In genomic region chr3:26331177-26332061, GRCm38 (mm10) we compare ENCODE assay signal across 9 mouse cellular contexts. TPM values are rescaled to one million over a fixed set of nuclear protein-coding genes. Genes with fewer than 3 reads are reported as not detected.
DNase-seq lines count a peak whose midpoint lies in the region; ATAC-seq lines count a peak whose summit lies in the region.
"Had no signal": no experiment of that assay in that cellular context is flagged by ENCODE, and none has a peak within 500 bp of the region (broad histone marks: within the 10 kb centered on the region; RNA-seq: fewer than 3 reads in every experiment).

No protein-coding gene starts in this region.

- no peak for ATAC-seq in liver, embryonic 11.5 days (replicated peaks; ENCODE audit: low FRiP score)
- peak; percentile 48 for ATAC-seq in frontal cortex, adult (ENCODE audit: low TSS enrichment)
- ATAC-seq in midbrain, embryonic 16.5 days: peak; percentile 82

- 1% methylated on average over 57 of the region's 60 CpGs for WGBS in liver, embryonic 11.5 days
- under 1% methylated on average over 59 of the region's 60 CpGs for WGBS in midbrain, embryonic 16.5 days

- no peak overlapping the region for H3K9ac ChIP-seq in liver, embryonic 11.5 days (ENCODE audit: low read depth, low read length)
- H3K9ac ChIP-seq in midbrain, embryonic 16.5 days (ENCODE audit: low read depth, low read length): peak overlapping the region; percentile 94

- no peaks in the 10 kb centered on the region for H3K4me1 ChIP-seq in liver, embryonic 11.5 days (replicated peaks; ENCODE audit: control insufficient read depth, insufficient read depth, low read length)
- peaks cover 9% of the 10 kb centered on the region; the same call in 1 of the 2 replicates for H3K4me1 ChIP-seq in midbrain, embryonic 16.5 days (ENCODE audit: control insufficient read depth, insufficient read depth, low read length)

- DNase-seq in liver, embryonic 11.5 days (ENCODE audit: low spot score): peak; percentile 38
- DNase-seq in liver: no peak
- peak; percentile 73 to 76 for DNase-seq in cerebellum, postnatal 10 days
- peak; percentile 69 to 71 for DNase-seq in layer of hippocampus, postnatal 36 days
- DNase-seq in spleen, postnatal 36 days (ENCODE audit: low spot score in 2 of 2): no peak
- DNase-seq in spleen, adult 18-20 months: no peak

- no peaks in the 10 kb centered on the region for H3K9me3 ChIP-seq in liver, embryonic 11.5 days (ENCODE audit: control insufficient read depth, low read length)
- H3K9me3 ChIP-seq in midbrain, embryonic 16.5 days (replicated peaks; ENCODE audit: control insufficient read depth, low read length, poor library complexity, severe bottlenecking): no peaks in the 10 kb centered on the region

- H3K4me3 ChIP-seq in liver, embryonic 11.5 days (ENCODE audit: low read depth, low read length): peak overlapping the region; percentile 48
- H3K4me3 ChIP-seq in midbrain, embryonic 16.5 days (ENCODE audit: low read depth, low read length): peak overlapping the region; percentile 84

- no peaks in the 10 kb centered on the region for H3K36me3 ChIP-seq in liver, embryonic 11.5 days (ENCODE audit: control insufficient read depth, insufficient read depth, low read length)
- H3K36me3 ChIP-seq in midbrain, embryonic 16.5 days (ENCODE audit: control insufficient read depth, insufficient read depth, low read length): no peaks in the 10 kb centered on the region

- peak overlapping the region; percentile 66 for H3K4me2 ChIP-seq in liver, embryonic 11.5 days
- H3K4me2 ChIP-seq in midbrain, embryonic 16.5 days (ENCODE audit: low read length): peak overlapping the region; percentile 79

- no peak overlapping the region for H3K27ac ChIP-seq in liver, embryonic 11.5 days (ENCODE audit: low read depth, low read length)
- peak overlapping the region; percentile 95 for H3K27ac ChIP-seq in midbrain, embryonic 16.5 days (ENCODE audit: low read length)

- H3K27me3 ChIP-seq in liver, embryonic 11.5 days (replicated peaks; ENCODE audit: control insufficient read depth, insufficient read depth, low read length): peaks cover 46% of the 10 kb centered on the region
- no peaks in the 10 kb centered on the region for H3K27me3 ChIP-seq in midbrain, embryonic 16.5 days (ENCODE audit: control insufficient read depth, insufficient read depth, low read depth, low read length)

RNA-seq across cellular contexts. Expression of gene Nlgn1, which starts 0.8 kb away (rescaled TPM):
- 0.05 and 0.11 TPM in 2 replicates for polyA plus RNA-seq in liver, embryonic 11.5 days (2014; fragmentation: Nextera tagmentation; extraction: Ambion mirVana)
- total RNA-seq in layer of hippocampus, postnatal 36 days (2021): 100 to 1,000 TPM; 104 to 107 TPM
- 30.6 and 34.4 TPM in 2 replicates for polyA plus RNA-seq in midbrain, embryonic 16.5 days (2015; fragmentation: Nextera tagmentation; extraction: Ambion mirVana)
- total RNA-seq: neutrophil, adult 5-6 weeks had no signal

Comparison
In these comparisons a context has a peak if more than half of its experiments do, and no peak if none do; other contexts are left out.
1. DNase-seq: peak in liver, embryonic 11.5 days (single experiment), cerebellum, postnatal 10 days (2 of 2) and layer of hippocampus, postnatal 36 days (2 of 2); none in liver (single experiment), spleen, postnatal 36 days (0 of 2) and spleen, adult 18-20 months (0 of 2).
2. RNA of gene Nlgn1, which starts 0.8 kb away (polyA plus RNA-seq): 30.6 to 34.4 TPM in midbrain, embryonic 16.5 days; 0.05 to 0.11 TPM in liver, embryonic 11.5 days; every median in the first group is over 10 times any median in the second.